In genomic region chr1:92082837-92083541, GRCm38 (mm10) we compare ENCODE assay signal across 13 mouse cellular contexts.
DNase-seq lines count a peak whose midpoint lies in the region; ATAC-seq and TF ChIP-seq lines count a peak whose summit lies in the region.
"Had no signal": no experiment of that assay in that cellular context is flagged by ENCODE, and none has a peak within 500 bp of the region (broad histone marks: within the 10 kb centered on the region; RNA-seq: fewer than 3 reads in every experiment).

No protein-coding gene starts in this region.

- H3K4me3 ChIP-seq in layer of hippocampus, adult 2 months: no peak overlapping the region
- H3K4me3 ChIP-seq in bone marrow macrophage, adult 2 months (ENCODE audit: insufficient read depth, low read length): no peak overlapping the region
- H3K4me3 ChIP-seq: embryonic facial prominence, embryonic 12.5 days; hindbrain, embryonic 12.5 days; kidney, embryonic 15.5 days had no signal

- peaks cover 83% of the 10 kb centered on the region for H3K4me1 ChIP-seq in bone marrow macrophage, adult 2 months (ENCODE audit: control insufficient read depth, insufficient read depth, low read length)

- no peak for TF ChIP-seq CTCF in layer of hippocampus, adult 2 months (conservative IDR thresholded peaks at IDR 0.05)
- TF ChIP-seq CTCF in bone marrow macrophage, adult 2 months (IDR thresholded peaks at IDR 0.05; ENCODE audit: low read depth, low read length): no peak

- TF ChIP-seq POLR2A in bone marrow macrophage, adult 2 months (IDR thresholded peaks at IDR 0.05; ENCODE audit: borderline replicate concordance, low read depth, low read length): no peak

- peak overlapping the region; percentile 54 for H3K27ac ChIP-seq in layer of hippocampus, adult 2 months
- peak overlapping the region; percentile 83 for H3K27ac ChIP-seq in bone marrow macrophage, adult 2 months (ENCODE audit: insufficient read depth, low read depth, low read length)
- H3K27ac ChIP-seq: embryonic facial prominence, embryonic 12.5 days; hindbrain, embryonic 12.5 days had no signal

- DNase-seq in layer of hippocampus, adult 2 months (ENCODE audit: low spot score in 2 of 2): no peak
- DNase-seq in layer of hippocampus, adult 11-12 months (ENCODE audit: low spot score): no peak
- no peak for DNase-seq in thymus, postnatal 4 days
- DNase-seq in kidney, postnatal 36 days: no peak
- DNase-seq in urinary bladder, postnatal 14 days (ENCODE audit: low spot score): no peak
- DNase-seq: lung, postnatal 14 days had no signal

- peak; percentile 44 for ATAC-seq in hematopoietic stem cell, adult 5-6 weeks (replicated peaks in 1 of 2; ENCODE audit: insufficient read depth in 1 of 2, low FRiP score in 2 of 2, low TSS enrichment in 1 of 2, low read depth in 1 of 2, poor library complexity in 2 of 2, severe bottlenecking in 2 of 2)
- 0 out of 2 replicates have a peak, but pooled peaks have one; percentile 3 for ATAC-seq in neutrophil, adult 5-6 weeks (ENCODE audit: extremely low read depth, insufficient number of reproducible peaks, low FRiP score, poor library complexity, severe bottlenecking)
- ATAC-seq: activated CD4-positive, CD25-positive, alpha-beta regulatory T cell, adult 4 months had no signal
